Mouse (Mus musculus): Measurements from ENCODE around the gene A430005L14Rik. TPM values are rescaled to one million over a fixed set of nuclear protein-coding genes. Genes with fewer than 3 reads are reported as not detected.

A430005L14Rik gene
- polyA plus RNA-seq, 1 experiment = 29.2 TPM

GRCm38 (mm10) chr4:153967556-153967955 lies 10.5 kb downstream of the A430005L14Rik start:
- H3K79me2 ChIP-seq (ENCODE audit: control insufficient read depth, insufficient read depth) = no peaks in the 10 kb centered on the region
- no peaks in the 10 kb centered on the region for H3K27me3 ChIP-seq (ENCODE audit: control insufficient read depth, insufficient read depth, insufficient read length)
- H3K4me2 ChIP-seq (ENCODE audit: low read depth) = no peak overlapping the region
- no peaks in the 10 kb centered on the region for H3K36me3 ChIP-seq (ENCODE audit: control insufficient read depth, insufficient read depth)
- H3K4me3 ChIP-seq = no peak overlapping the region
- no peak overlapping the region for H3ac ChIP-seq (ENCODE audit: control insufficient read depth, insufficient read length)
- TF ChIP-seq REST (IDR thresholded peaks at IDR 0.05; ENCODE audit: insufficient read depth, insufficient read length) = no peak
- TF ChIP-seq USF1 (IDR thresholded peaks at IDR 0.05; ENCODE audit: low read depth) = no peak
- no peak for TF ChIP-seq MYOG (IDR thresholded peaks at IDR 0.05; ENCODE audit: control insufficient read depth in 1 of 3, insufficient read depth in 1 of 3, insufficient read length in 2 of 3, low read depth in 2 of 3)
- TF ChIP-seq TCF12 (IDR thresholded peaks at IDR 0.05; ENCODE audit: insufficient read depth, poor library complexity, severe bottlenecking) = no peak
- no peak for TF ChIP-seq CEBPB (IDR thresholded peaks at IDR 0.05; ENCODE audit: insufficient read depth, poor library complexity, severe bottlenecking)
- TF ChIP-seq MYOD1 (IDR thresholded peaks at IDR 0.05; ENCODE audit: control insufficient read depth in 1 of 3, insufficient read length in 2 of 3, low read depth in 2 of 3) = no peak
- TF ChIP-seq TCF3 (IDR thresholded peaks at IDR 0.05; ENCODE audit: insufficient read length, low read depth) = no peak
- TF ChIP-seq E2F4 (IDR thresholded peaks at IDR 0.05; ENCODE audit: insufficient read depth) = no peak
- TF ChIP-seq POLR2AphosphoS2 (IDR thresholded peaks at IDR 0.05; ENCODE audit: insufficient read length, low read depth) = no peak
- no peak for TF ChIP-seq MAX (IDR thresholded peaks at IDR 0.05; ENCODE audit: low read depth)
- no peak for TF ChIP-seq SRF (IDR thresholded peaks at IDR 0.05; ENCODE audit: control insufficient read depth, insufficient read length, low read depth)
- TF ChIP-seq POLR2A (IDR thresholded peaks at IDR 0.05; ENCODE audit: insufficient read length, low read depth) = no peak

- Histone ChIP-seq H3K4me3 (no peak overlapping the region), H3K27me3 (ENCODE audit: control insufficient read depth, insufficient read depth, insufficient read length) (no peaks in the 10 kb centered on the region), H3K36me3 (ENCODE audit: control insufficient read depth, insufficient read depth) (no peaks in the 10 kb centered on the region), H3K79me2 (ENCODE audit: control insufficient read depth, insufficient read depth) (no peaks in the 10 kb centered on the region), H3ac (ENCODE audit: control insufficient read depth, insufficient read length) (no peak overlapping the region), H3K4me2 (ENCODE audit: low read depth) (no peak overlapping the region)
- TF ChIP-seq REST (IDR thresholded peaks at IDR 0.05; ENCODE audit: insufficient read depth, insufficient read length) (no peak), CEBPB (IDR thresholded peaks at IDR 0.05; ENCODE audit: insufficient read depth, poor library complexity, severe bottlenecking) (no peak), MYOD1 (IDR thresholded peaks at IDR 0.05; ENCODE audit: control insufficient read depth in 1 of 3, insufficient read length in 2 of 3, low read depth in 2 of 3) (no peak), SRF (IDR thresholded peaks at IDR 0.05; ENCODE audit: control insufficient read depth, insufficient read length, low read depth) (no peak), TCF3 (IDR thresholded peaks at IDR 0.05; ENCODE audit: insufficient read length, low read depth) (no peak), MYOG (IDR thresholded peaks at IDR 0.05; ENCODE audit: control insufficient read depth in 1 of 3, insufficient read depth in 1 of 3, insufficient read length in 2 of 3, low read depth in 2 of 3) (no peak), USF1 (IDR thresholded peaks at IDR 0.05; ENCODE audit: low read depth) (no peak), TCF12 (IDR thresholded peaks at IDR 0.05; ENCODE audit: insufficient read depth, poor library complexity, severe bottlenecking) (no peak), POLR2AphosphoS2 (IDR thresholded peaks at IDR 0.05; ENCODE audit: insufficient read length, low read depth) (no peak), MAX (IDR thresholded peaks at IDR 0.05; ENCODE audit: low read depth) (no peak), E2F4 (IDR thresholded peaks at IDR 0.05; ENCODE audit: insufficient read depth) (no peak), POLR2A (IDR thresholded peaks at IDR 0.05; ENCODE audit: insufficient read length, low read depth) (no peak)
Observed at GRCm38 (mm10) chr4:153968063-153968462, 11.0 kb downstream of the A430005L14Rik start.

- peak; percentile 64 for TF ChIP-seq POLR2AphosphoS2 (IDR thresholded peaks at IDR 0.05; ENCODE audit: insufficient read length, low read depth)
- peak in 2 of 3 experiments; percentile 20 to 62 for TF ChIP-seq MYOD1 (IDR thresholded peaks at IDR 0.05; ENCODE audit: control insufficient read depth in 1 of 3, insufficient read length in 2 of 3, low read depth in 2 of 3)
- TF ChIP-seq REST (IDR thresholded peaks at IDR 0.05; ENCODE audit: insufficient read depth, insufficient read length) = peak; percentile 24
- peak; percentile 84 for TF ChIP-seq MAX (IDR thresholded peaks at IDR 0.05; ENCODE audit: low read depth)
- TF ChIP-seq CEBPB (IDR thresholded peaks at IDR 0.05; ENCODE audit: insufficient read depth, poor library complexity, severe bottlenecking) = no peak
- TF ChIP-seq E2F4 (IDR thresholded peaks at IDR 0.05; ENCODE audit: insufficient read depth) = peak; percentile 49
- TF ChIP-seq TCF12 (IDR thresholded peaks at IDR 0.05; ENCODE audit: insufficient read depth, poor library complexity, severe bottlenecking) = no peak
- TF ChIP-seq TCF3 (IDR thresholded peaks at IDR 0.05; ENCODE audit: insufficient read length, low read depth) = peak; percentile 17
- TF ChIP-seq MYOG (IDR thresholded peaks at IDR 0.05; ENCODE audit: control insufficient read depth in 1 of 3, insufficient read depth in 1 of 3, insufficient read length in 2 of 3, low read depth in 2 of 3) = peak in 2 of 3 experiments; percentile 80 to 81
- no peak for TF ChIP-seq USF1 (IDR thresholded peaks at IDR 0.05; ENCODE audit: low read depth)
- TF ChIP-seq SRF (IDR thresholded peaks at IDR 0.05; ENCODE audit: control insufficient read depth, insufficient read length, low read depth) = no peak
- peak; percentile 77 for TF ChIP-seq POLR2A (IDR thresholded peaks at IDR 0.05; ENCODE audit: insufficient read length, low read depth)
- Histone ChIP-seq H3K4me2 (ENCODE audit: low read depth) (peak within 1 kb of the TSS; percentile 83), H3K79me2 (ENCODE audit: control insufficient read depth, insufficient read depth) (peaks cover 26% of the 10 kb centered on the region), H3K4me3 (peak within 1 kb of the TSS; percentile 87), H3ac (ENCODE audit: control insufficient read depth, insufficient read length) (peak within 1 kb of the TSS; percentile 28), H3K36me3 (ENCODE audit: control insufficient read depth, insufficient read depth) (peaks cover 5% of the 10 kb centered on the region), H3K27me3 (ENCODE audit: control insufficient read depth, insufficient read depth, insufficient read length) (no peaks in the 10 kb centered on the region)
Observed at GRCm38 (mm10) chr4:153974431-153975291, 17.6 kb downstream of the A430005L14Rik start, which contains the start of the genes Dffb and Cep104. Dffb (minus strand) TSS chr4:153975126. Cep104 (plus strand) TSS chr4:153975194.

GRCm38 (mm10) chr4:153975292-153975662 lies 18.2 kb downstream of the A430005L14Rik start:
- peak overlapping the region; percentile 28 for H3ac ChIP-seq (ENCODE audit: control insufficient read depth, insufficient read length)
- H3K4me3 ChIP-seq = peak overlapping the region; percentile 87
- TF ChIP-seq SRF (IDR thresholded peaks at IDR 0.05; ENCODE audit: control insufficient read depth, insufficient read length, low read depth) = no peak
- no peak for TF ChIP-seq E2F4 (IDR thresholded peaks at IDR 0.05; ENCODE audit: insufficient read depth)
- TF ChIP-seq TCF12 (IDR thresholded peaks at IDR 0.05; ENCODE audit: insufficient read depth, poor library complexity, severe bottlenecking) = no peak
- no peak for TF ChIP-seq REST (IDR thresholded peaks at IDR 0.05; ENCODE audit: insufficient read depth, insufficient read length)
- no peak for TF ChIP-seq CEBPB (IDR thresholded peaks at IDR 0.05; ENCODE audit: insufficient read depth, poor library complexity, severe bottlenecking)
- no peak for TF ChIP-seq MAX (IDR thresholded peaks at IDR 0.05; ENCODE audit: low read depth)
- no peaks in the 10 kb centered on the region for H3K27me3 ChIP-seq (ENCODE audit: control insufficient read depth, insufficient read depth, insufficient read length)
- H3K36me3 ChIP-seq (ENCODE audit: control insufficient read depth, insufficient read depth) = peaks cover 6% of the 10 kb centered on the region
- peaks cover 26% of the 10 kb centered on the region for H3K79me2 ChIP-seq (ENCODE audit: control insufficient read depth, insufficient read depth)
- H3K4me2 ChIP-seq (ENCODE audit: low read depth) = peak overlapping the region; percentile 82

Measured in myocyte (in vitro differentiated cells).